ENCODE assay signal across 7 mouse cellular contexts in the genomic region with DNA sequence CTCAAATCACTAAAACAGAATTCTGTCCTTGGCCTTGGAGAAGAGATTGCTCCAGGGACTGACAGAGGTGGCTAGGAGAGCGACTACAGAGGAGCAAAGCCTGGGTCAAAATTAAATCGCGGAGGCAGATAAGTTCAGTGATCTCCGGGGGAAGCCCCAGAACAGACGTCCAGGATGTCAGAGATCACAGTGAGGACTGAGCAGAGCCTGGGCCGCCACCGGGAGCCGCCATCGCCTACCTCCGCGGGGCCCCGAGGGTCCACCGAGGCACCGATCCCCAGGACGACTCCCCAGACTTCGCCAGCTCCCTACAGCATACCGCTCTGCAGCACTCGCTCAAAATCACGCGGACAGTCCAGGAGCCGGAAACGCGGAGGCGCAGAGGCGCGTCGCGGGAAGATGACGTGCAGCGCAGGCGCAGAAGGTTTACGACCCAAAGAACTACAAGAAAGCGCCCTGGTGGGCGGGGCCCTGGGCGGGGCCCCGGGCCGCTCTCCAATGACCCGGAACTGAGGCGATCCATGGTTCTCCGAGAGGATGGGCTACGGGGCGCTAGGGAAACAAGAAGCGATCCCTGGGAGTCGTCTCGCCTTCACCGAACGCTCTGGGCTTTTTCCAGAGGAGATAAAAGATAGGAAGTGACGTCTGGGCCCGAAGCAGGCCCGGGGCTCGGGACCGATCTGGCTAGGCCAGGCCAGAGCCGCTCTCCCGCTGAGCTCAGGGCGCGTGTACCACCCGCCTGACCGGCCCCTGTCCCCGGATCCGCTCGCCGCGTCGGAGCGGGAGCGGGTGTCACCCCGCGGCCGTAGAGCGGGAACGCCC. TPM values are rescaled to one million over a fixed set of nuclear protein-coding genes. Genes with fewer than 3 reads are reported as not detected.
A peak's percentile ranks its signal among the peaks of the same experiment; 100 is the strongest.
DNase-seq lines count a peak whose midpoint lies in the region; ATAC-seq lines count a peak whose summit lies in the region.

A gene (minus strand): TSS at position 406 of the 822 bp plus-strand sequence.
A gene (plus strand): TSS at position 439 of the 822 bp plus-strand sequence.

- H3K9ac ChIP-seq in embryonic facial prominence, embryonic 12.5 days, result peak within 1 kb of the TSS; percentile 84
- peak within 1 kb of the TSS; percentile 90 for H3K9ac ChIP-seq in limb, embryonic 11.5 days (ENCODE audit: low read length)
- peak within 1 kb of the TSS; percentile 92 for H3K9ac ChIP-seq in midbrain, embryonic 14.5 days (replicated peaks; ENCODE audit: low read length)

- H3K4me1 ChIP-seq in embryonic facial prominence, embryonic 12.5 days, result peaks cover 18% of the 10 kb centered on the region
- H3K4me1 ChIP-seq in limb, embryonic 11.5 days (ENCODE audit: control insufficient read depth, insufficient read depth, low read length), result peaks cover 9% of the 10 kb centered on the region; the same call in 1 of the 2 replicates
- H3K4me1 ChIP-seq in midbrain, embryonic 14.5 days (ENCODE audit: control insufficient read depth, insufficient read depth, low read length), result peaks cover 20% of the 10 kb centered on the region; the same call in 1 of the 2 replicates

- peak; percentile 96 for ATAC-seq in embryonic facial prominence, embryonic 12.5 days (ENCODE audit: insufficient number of reproducible peaks, insufficient read depth, low FRiP score, low TSS enrichment)
- peak; percentile 98 for ATAC-seq in limb, embryonic 11.5 days (ENCODE audit: insufficient number of reproducible peaks, low FRiP score, low TSS enrichment, low read depth)
- peak; percentile 99 for ATAC-seq in midbrain, embryonic 14.5 days (ENCODE audit: low FRiP score, low TSS enrichment)

- H3K9me3 ChIP-seq in embryonic facial prominence, embryonic 12.5 days, result no peaks in the 10 kb centered on the region
- H3K9me3 ChIP-seq in limb, embryonic 11.5 days (ENCODE audit: control insufficient read depth, low read length), result no peaks in the 10 kb centered on the region
- H3K9me3 ChIP-seq in midbrain, embryonic 14.5 days (ENCODE audit: control insufficient read depth, low read length), result no peaks in the 10 kb centered on the region

- WGBS in embryonic facial prominence, embryonic 12.5 days, result under 1% methylated on average over 71 of the region's 71 CpGs
- under 1% methylated on average over 69 of the region's 71 CpGs for WGBS in limb, embryonic 11.5 days
- WGBS in midbrain, embryonic 14.5 days, result under 1% methylated on average over 71 of the region's 71 CpGs

- peak within 1 kb of the TSS; percentile 91 for H3K4me2 ChIP-seq in embryonic facial prominence, embryonic 12.5 days (replicated peaks)
- peak within 1 kb of the TSS; percentile 86 for H3K4me2 ChIP-seq in limb, embryonic 11.5 days (ENCODE audit: low read depth, severe bottlenecking)
- peak within 1 kb of the TSS; percentile 75 for H3K4me2 ChIP-seq in midbrain, embryonic 14.5 days (ENCODE audit: low read length)

- peak within 1 kb of the TSS; percentile 87 for H3K27ac ChIP-seq in embryonic facial prominence, embryonic 12.5 days
- H3K27ac ChIP-seq in limb, embryonic 11.5 days (replicated peaks; ENCODE audit: low read depth, low read length), result peak within 1 kb of the TSS; percentile 62; the same call in 1 of the 2 replicates
- peak within 1 kb of the TSS; percentile 96 for H3K27ac ChIP-seq in midbrain, embryonic 14.5 days (replicated peaks; ENCODE audit: low read depth, low read length)

- no peaks in the 10 kb centered on the region for H3K27me3 ChIP-seq in embryonic facial prominence, embryonic 12.5 days
- H3K27me3 ChIP-seq in limb, embryonic 11.5 days (ENCODE audit: control insufficient read depth, insufficient read depth, low read length), result no peaks in the 10 kb centered on the region
- H3K27me3 ChIP-seq in midbrain, embryonic 14.5 days (ENCODE audit: control insufficient read depth, insufficient read depth, low read length), result no peaks in the 10 kb centered on the region

- peak within 1 kb of the TSS; percentile 73 for H3K4me3 ChIP-seq in embryonic facial prominence, embryonic 12.5 days
- H3K4me3 ChIP-seq in limb, embryonic 11.5 days (ENCODE audit: low read depth, low read length), result peak within 1 kb of the TSS; percentile 86
- peak within 1 kb of the TSS; percentile 84 for H3K4me3 ChIP-seq in midbrain, embryonic 14.5 days (replicated peaks; ENCODE audit: low read depth, low read length)

- peaks cover 13% of the 10 kb centered on the region; the same call in 1 of the 2 replicates for H3K36me3 ChIP-seq in embryonic facial prominence, embryonic 12.5 days
- no peaks in the 10 kb centered on the region for H3K36me3 ChIP-seq in limb, embryonic 11.5 days (ENCODE audit: control insufficient read depth, insufficient read depth, low read length)
- peaks cover 34% of the 10 kb centered on the region for H3K36me3 ChIP-seq in midbrain, embryonic 14.5 days (ENCODE audit: control insufficient read depth, insufficient read depth, low read length)

- peak; percentile 98 for DNase-seq in adrenal gland, postnatal 25 days
- DNase-seq in heart, adult 11 months, result peak; percentile 100
- DNase-seq in kidney, adult 18-20 months, result peak; percentile 98
- peak; percentile 100 for DNase-seq in limb, embryonic 11.5 days (ENCODE audit: low spot score)
- peak; percentile 100 for DNase-seq in midbrain, embryonic 14.5 days
- DNase-seq in spleen, adult 18-20 months, result peak; percentile 94 to 97

RNA-seq across cellular contexts. Expression of the first gene that starts in this region (rescaled TPM):
- 15.1 and 19.1 TPM in 2 replicates for total RNA-seq in adrenal gland, postnatal 25 days (2021)
- 42.2 and 43.2 TPM in 2 replicates for polyA plus RNA-seq in embryonic facial prominence, embryonic 12.5 days (2016; fragmentation: Nextera tagmentation; extraction: Ambion mirVana)
- polyA plus RNA-seq in limb, embryonic 11.5 days (2014; fragmentation: Nextera tagmentation; extraction: Ambion mirVana), result 45.4 and 49.7 TPM in 2 replicates
- 27.5 and 35.1 TPM in 2 replicates for polyA plus RNA-seq in midbrain, embryonic 14.5 days (2014; fragmentation: Nextera tagmentation; extraction: Ambion mirVana)

RNA-seq across cellular contexts. Expression of the second gene that starts in this region (rescaled TPM):
- 22.9 and 29.1 TPM in 2 replicates for total RNA-seq in adrenal gland, postnatal 25 days (2021)
- polyA plus RNA-seq in embryonic facial prominence, embryonic 12.5 days (2016; fragmentation: Nextera tagmentation; extraction: Ambion mirVana), result 24.7 and 25.8 TPM in 2 replicates
- polyA plus RNA-seq in limb, embryonic 11.5 days (2014; fragmentation: Nextera tagmentation; extraction: Ambion mirVana), result 17.3 and 18.4 TPM in 2 replicates
- polyA plus RNA-seq in midbrain, embryonic 14.5 days (2014; fragmentation: Nextera tagmentation; extraction: Ambion mirVana), result 97.6 and 110 TPM in 2 replicates

Comparison
In these comparisons a context has a peak if more than half of its experiments do, and no peak if none do; other contexts are left out.
1. Peak in every context shown above with its lines: DNase-seq, ATAC-seq, H3K4me3 ChIP-seq and H3K27ac ChIP-seq.